Mouse (Mus musculus): Measurements from ENCODE around the gene Zswim9. TPM values are rescaled to one million over a fixed set of nuclear protein-coding genes. Genes with fewer than 3 reads are reported as not detected.

Zswim9 gene
- total RNA-seq, 2 experiments from 2014 or later = 9.6 to 11.0 TPM

GRCm38 (mm10) chr7:13268749-13269260 lies 9.7 kb downstream of the Zswim9 start:
- DNase-seq = no peak

- no peak for DNase-seq
Observed at GRCm38 (mm10) chr7:13264396-13264795, 14.1 kb downstream of the Zswim9 start.

DNA sequence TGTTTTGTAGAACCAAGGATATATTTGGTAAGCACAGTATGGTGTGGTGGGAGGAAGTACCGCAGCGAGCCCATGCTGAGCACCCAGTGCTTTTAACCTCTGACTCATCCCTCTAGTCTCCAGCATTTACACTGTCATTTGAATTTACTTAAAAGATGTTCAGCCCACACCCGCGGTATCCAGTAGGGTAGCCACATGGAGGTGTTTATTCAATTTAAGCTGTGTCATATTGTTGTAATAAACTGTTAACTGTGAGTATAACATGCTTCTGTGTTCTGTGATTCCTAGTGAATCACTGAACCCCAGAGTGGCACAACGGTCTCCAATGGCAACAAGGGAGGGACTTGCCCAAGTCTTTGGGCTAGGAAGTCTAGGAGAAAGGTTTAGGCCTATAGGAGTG lies 14.7 kb downstream of the Zswim9 start:
- no peak for DNase-seq

DNA sequence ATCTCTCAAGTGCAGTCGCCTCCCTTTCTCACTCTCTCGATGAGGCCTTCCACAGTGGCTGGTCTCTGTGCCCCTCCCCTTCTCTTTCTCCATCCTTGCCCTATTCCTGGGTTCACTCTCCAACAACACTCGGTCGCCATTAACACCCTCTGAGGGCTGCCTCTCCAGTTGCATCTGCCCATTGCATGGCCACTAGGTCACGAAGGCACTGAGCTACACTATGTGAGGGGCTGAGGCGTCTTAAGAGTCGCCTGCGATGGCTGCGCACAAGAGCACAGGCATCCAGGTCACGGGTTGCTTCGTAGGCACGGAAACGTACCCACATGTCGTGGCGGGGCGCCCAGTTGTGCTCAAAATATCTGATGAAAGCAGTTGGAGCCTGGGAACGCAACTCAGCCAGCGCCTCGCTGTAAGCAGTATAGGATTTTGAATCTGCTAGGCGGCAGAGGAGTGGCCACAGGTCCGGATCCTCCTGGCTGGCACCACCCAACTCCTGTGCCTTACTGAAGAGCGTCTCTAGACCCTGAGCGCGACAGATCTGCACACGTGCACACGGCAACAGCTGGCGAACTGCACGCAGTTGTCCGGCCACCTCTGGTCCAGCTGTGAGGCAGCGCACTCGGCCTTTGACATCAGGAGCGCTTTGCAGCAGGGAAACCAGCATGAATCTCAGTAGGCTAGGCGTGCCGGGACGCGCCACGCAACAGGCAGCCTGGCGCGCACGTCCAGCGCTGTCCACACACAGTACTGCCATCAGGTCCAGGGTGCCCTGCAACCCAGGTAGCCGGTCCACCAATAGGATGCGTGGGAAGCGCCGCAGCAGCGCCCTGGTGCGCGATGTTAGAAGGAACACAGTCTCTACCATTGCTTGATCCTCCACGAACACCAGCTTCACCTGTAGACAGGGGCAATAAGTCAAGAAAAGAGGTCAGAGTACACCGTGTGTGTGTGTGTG lies 17.5 kb downstream of the Zswim9 start:
- DNase-seq = peak in 1 of 2 experiments; percentile 14

DNA sequence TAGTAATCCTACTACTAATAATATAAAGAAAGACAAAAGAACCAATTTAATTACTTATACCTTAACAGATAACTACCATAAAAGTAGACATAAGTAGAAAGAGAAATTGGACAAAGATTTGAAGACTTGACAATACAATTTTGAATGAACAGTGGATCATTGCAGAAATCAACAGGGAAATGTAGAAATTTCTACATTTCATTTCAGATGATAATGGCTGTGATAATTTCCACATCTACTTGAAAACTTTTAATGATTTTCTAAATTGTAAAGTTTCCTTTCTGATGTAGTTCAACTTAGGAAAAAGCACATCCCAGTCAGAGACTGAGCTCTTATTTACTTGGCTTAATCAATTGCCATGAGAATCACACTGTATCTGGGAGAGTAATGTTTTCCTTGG lies 65.8 kb downstream of the Zswim9 start, which contains the start of gene Vmn1r89:
TSS of gene Vmn1r89 (plus strand) at position 301 of the 400 bp plus-strand sequence.
- DNase-seq = no peak

Other genes starting within 250 kb of the Zswim9 start
- gene Chmp2a, start 243.9 kb downstream of the Zswim9 start, total RNA-seq (2021) = 100 to 1,000 TPM; 132 to 164 TPM
- gene Ube2m, start 240.4 kb downstream of the Zswim9 start, total RNA-seq (2021) = 100 to 1,000 TPM; 177 to 187 TPM
- gene Mzf1, start 224.0 kb downstream of the Zswim9 start, total RNA-seq (2021) = under 1 TPM; 0.07 to 0.21 TPM
- not detected for gene Vmn1r85, start 183.5 kb downstream of the Zswim9 start, total RNA-seq (2021)
- not detected for gene Vmn1r86, start 158.8 kb downstream of the Zswim9 start, total RNA-seq (2021)
- not detected for gene Vmn1r87, start 138.6 kb downstream of the Zswim9 start, total RNA-seq (2021)
- under 1 TPM in 1 of 2 experiments, not detected in 1; 0.05 TPM for gene Vmn1r88, start 119.2 kb downstream of the Zswim9 start, total RNA-seq (2021)
- not detected for gene Vmn1r89, start 65.7 kb downstream of the Zswim9 start, total RNA-seq (2021)
- gene Lig1, start 1.4 kb downstream of the Zswim9 start, total RNA-seq (2021) = 1 to 10 TPM; 2.6 to 4.8 TPM
- gene Pla2g4c, start 45.9 kb upstream of the Zswim9 start, total RNA-seq (2021) = under 1 TPM in 1 of 2 experiments, not detected in 1; 0.12 TPM
- gene Cabp5, start 119.4 kb upstream of the Zswim9 start, total RNA-seq (2021) = not detected
- not detected for gene Bsph1, start 172.1 kb upstream of the Zswim9 start, total RNA-seq (2021)

All from heart, adult 18-20 months (tissue).